Mouse (Mus musculus): ENCODE data around the gene Scpep1.
"Not testable (repeated sequence)": the region's sequence is repeated elsewhere in the genome, so short reads cannot be mapped to it uniquely, and the experiment has no call there.

The Scpep1 gene

DNA sequence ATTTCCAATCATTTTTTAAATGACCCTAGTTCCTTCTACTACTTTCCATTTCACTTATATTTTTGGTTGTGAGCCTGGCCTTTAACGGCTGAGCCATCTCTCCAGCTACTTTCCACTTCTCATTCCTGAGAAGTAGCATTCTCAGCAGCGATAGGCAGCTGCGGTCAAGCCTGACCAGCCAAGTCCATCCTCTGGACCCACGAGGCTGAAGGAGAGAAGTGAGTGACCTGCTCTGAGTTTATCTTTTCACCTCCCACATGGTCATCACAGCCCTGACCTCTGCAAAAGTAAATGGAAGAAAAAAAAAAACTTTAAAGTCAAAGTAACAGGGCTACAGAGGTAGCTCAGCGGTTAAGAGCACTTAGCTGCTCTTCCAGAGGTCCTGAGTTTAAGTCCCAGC is 28.7 kb downstream of the Scpep1 start:
- in situ Hi-C loops (cut with MboI, MseI) = no loop called here

DNA sequence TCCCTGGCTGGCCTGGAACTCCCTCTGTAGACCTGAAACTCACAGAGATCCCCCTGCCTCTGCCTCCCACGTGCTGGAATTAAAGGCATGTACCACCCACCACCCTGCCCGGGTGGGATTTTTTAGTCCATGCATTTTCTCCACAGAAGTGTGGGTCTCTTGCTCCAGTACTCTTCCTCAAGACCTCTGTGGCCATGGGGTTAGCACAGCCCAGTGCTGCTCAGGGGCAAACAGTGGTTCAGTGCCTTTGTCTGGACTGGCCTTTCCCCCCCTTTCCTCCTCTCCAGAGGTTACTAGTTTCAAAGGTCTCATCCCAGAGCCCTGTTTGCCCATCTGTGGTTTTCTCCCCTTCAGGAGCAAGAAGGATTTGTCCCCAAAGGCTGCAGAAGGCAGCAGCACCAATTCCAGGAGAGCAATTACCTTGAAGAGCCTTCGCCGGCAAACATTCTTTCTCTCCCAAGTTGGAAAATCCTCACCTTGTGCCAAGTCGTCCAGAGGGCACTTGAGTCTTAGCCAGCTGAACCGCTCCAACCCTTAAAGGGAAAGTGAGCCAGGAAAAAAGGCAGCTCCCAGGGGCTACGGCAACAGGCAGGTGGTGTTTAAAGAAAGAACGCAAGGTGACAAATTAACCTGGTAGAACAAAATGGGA is 45.8 kb downstream of the Scpep1 start:
- in situ Hi-C loops (cut with MboI, MseI) = no loop called here

DNA sequence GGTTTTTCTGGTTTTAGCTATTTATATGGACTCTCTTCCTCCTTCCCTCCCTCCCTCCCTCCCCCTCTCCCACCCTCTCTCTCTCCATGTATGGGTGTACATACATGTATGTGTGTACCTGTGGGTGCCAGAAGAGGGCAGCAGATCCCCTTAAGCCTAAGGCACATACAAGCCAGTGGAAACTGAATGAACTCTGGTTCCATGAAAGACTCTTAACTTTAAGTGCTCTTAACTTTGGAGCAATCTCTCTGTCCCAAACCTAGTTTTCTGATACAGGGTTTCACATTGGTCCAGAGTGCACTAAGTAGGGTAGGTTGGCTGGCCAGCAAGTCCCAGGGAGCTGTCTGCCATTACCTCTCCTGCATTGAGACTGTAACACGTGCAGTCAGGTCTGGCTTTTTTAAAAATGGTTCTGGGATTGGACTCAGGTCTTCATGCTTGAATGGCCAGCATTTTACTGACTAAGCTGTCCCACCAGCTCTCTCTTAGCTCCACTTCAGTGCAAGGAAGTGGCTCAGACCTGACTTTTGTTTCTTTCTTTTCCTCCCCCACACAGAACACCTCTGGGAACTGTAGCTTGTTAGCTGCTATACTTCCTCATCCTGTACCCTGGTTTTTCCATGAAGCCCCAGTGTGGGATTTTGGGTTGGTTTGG is 46.6 kb downstream of the Scpep1 start:
- in situ Hi-C loops (cut with MboI, MseI) = no loop called here

DNA sequence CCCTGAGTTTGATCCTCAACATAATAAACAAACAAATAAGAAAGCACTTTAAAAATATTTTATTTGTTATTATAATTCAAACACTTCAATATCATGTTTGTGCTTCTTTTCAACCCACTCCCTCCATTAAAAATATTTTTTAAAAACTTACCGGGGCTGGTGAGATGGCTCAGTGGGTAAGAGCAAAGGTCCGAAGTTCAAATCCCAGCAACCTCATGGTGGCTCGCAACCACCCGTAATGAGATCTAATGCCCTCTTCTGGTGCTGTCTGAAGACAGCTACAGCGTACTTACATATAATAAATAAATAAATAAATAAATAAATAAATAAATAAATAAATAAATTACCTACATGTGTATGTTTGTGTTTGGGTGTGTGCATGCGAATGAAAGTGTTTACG is 47.4 kb downstream of the Scpep1 start:
- in situ Hi-C loops (cut with MboI, MseI) = no loop called here

DNA sequence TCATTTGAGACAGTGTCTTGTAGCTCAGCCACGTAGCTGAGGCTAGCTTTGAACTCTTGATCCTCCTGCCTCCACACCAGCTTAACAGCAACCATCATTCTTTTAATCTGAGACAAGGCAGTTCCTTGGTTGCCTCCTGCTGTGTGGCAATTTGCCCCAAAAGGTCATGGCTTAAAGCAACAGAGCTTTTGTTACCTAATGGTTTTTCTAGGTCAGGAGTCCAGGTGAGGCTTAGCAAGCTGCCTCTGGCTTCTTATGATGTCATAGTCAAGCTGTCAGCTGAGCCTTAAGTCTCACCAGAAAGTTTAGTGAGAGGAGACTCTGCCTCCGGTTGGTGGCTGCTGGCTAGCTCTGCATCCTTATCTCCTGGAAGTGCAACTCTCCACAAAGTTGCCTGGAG is 49.6 kb downstream of the Scpep1 start:
- in situ Hi-C loops (cut with MboI, MseI) = no loop called here

DNA sequence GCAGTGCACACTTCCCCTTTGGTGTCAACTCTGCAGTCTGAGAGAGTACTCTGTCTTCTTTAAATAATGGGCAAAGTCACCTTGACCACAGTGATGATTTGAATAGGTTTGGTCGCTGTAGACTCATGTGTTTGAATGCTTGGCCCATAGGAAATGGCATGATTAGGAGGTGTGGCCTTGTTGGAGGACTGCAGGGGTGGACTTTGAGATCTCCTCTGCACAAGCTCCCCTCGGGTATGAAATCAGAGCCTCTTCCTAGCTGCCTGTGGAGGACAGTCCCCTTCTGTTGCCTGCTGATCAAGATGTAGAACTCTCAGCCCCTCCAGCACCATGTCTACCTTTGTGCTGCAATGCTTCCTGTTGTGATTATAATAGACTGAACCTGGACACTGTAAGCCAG is 51.2 kb downstream of the Scpep1 start:
- in situ Hi-C loops (cut with MboI, MseI) = no loop called here

DNA sequence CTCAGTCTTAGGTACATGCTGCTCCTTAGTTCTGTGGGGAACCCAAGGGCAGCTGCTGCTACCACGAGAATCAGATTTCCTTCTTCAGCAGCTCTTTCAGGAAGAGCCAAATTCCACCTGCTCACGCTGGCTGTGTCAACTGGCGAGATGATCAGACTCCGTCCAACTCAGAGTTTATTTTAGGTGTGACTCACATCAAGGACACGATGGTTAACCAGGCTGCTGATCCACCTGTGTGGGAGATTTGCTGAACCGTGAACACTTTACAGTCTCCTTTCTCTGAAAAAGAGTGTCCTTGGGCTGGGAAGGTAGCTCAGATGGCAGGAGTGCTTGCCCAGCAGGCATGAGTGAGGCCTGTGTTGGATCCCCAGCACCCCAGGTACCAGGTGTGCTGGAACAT is 52.5 kb downstream of the Scpep1 start:
- in situ Hi-C loops (cut with MboI, MseI) = no loop called here

DNA sequence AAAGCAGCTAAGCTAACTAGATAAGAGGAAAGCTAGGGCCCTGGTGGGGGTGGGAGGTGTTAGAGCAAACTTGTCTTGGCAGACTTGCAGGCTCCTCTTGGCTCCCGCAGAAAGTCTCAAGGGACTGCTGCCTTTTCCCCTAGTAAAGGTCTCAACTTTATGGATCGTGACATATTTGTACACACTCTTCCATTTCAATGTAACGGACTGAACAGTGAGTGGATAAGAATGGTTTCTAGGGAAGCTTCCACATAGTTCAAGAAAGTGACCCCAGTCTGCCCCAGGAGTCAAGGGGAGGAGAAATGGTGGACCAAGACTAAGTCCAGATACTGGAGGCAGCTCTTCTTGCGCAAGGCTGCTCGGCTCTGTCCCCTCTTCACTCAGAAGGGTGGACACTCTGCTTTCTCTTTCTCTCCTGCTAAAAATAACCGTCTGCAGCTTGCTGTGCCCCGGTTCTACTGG is 53.9 kb downstream of the Scpep1 start:
- in situ Hi-C loops (cut with MboI, MseI) = no loop called here

DNA sequence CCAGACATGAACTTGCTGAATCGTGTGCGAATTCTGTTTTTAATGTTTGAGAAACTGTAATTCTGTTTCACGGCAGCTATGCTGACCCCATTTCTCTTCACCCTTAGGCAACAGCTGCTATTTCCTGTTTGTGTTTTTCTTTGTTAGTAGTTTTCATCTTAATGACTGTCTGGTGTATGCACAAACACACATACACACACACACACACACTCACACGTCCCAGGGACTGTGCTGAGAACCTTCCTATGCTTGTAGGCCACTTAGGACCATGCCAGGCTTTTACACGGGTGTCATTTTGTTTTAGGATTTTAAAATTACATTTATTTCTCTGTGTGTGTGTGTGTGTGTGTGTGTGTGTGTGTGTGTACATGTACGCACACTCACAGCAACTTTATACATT is 55.7 kb downstream of the Scpep1 start:
- in situ Hi-C loops (cut with MboI, MseI) = no loop called here

DNA sequence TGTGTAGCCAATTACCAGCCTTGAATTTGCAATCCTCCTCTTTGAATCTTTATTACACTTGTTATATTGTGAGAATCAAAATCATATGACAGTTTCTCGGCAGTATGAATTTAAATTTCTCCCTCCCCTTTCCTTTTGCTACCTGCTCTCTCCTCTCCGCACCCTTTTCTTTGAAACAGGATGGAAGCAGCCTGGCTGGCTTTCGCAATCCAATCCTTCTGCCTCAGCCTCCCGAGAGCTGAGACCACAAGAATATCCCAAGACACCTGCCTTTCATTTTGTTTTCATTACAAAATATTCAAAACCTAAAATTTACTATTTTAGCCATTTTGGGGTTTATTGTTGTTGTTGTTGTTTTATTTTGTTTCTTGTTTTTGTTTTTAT is 56.9 kb downstream of the Scpep1 start:
- in situ Hi-C loops (cut with MboI, MseI) = no loop called here

DNA sequence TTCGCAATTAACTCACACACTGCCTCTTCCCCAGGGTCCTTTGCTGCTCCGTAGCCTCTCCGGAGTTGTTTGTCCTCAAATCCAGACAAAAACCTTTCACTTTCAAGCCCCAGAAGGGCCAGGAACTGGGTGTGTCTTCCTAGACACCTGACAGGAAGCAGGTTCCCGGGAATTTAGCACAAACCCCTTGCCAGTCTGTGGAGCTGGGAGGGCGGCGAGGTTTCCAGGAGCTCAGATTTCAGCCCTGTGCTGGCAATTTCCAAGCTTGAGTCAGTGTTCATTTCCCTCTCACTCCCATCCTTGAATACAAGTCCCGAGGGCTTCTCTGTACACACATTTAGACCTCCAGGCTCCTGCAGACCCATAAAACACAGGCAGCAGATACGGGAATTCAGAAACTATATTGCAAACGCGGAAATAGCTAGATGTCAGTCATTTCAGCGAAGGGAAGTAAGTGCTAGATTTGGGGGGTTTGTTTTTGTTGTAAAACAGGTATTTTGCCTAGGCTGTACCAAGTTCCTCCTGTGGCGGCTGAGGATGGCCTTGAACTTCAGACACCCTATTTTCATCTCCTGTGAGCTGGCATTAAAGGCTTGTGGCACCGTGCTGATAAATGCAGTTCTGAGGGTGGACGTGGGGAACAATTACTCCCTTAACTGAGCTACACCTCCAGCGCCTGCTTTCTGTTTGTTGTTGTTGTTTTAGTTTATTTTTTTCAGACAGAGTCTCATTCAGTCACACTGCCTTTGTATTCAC is 57.5 kb downstream of the Scpep1 start:
- in situ Hi-C loops (cut with MboI, MseI) = no loop called here

DNA sequence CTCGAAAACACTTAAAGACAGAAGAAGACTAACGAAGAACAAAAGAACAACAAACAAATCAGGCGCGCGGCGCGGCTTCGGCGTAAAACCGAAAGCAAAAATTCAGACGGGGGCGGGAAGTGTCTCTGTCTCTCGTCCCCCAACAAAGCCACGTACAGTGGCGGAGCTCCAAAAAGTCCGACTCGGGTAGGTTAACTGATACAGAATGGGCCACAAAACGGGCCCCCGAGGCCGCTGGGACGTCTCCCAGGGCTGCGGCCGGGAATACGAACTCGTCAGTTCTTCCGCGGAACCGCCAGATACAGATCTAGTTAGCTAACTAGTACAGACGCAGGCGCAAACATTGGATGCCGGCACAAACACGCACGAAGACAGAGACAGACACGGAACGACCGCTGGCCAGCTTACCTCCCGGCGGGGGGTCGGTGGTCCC is 59.4 kb downstream of the Scpep1 start:
- in situ Hi-C loops (cut with MboI, MseI) = not testable (repeated sequence)

DNA sequence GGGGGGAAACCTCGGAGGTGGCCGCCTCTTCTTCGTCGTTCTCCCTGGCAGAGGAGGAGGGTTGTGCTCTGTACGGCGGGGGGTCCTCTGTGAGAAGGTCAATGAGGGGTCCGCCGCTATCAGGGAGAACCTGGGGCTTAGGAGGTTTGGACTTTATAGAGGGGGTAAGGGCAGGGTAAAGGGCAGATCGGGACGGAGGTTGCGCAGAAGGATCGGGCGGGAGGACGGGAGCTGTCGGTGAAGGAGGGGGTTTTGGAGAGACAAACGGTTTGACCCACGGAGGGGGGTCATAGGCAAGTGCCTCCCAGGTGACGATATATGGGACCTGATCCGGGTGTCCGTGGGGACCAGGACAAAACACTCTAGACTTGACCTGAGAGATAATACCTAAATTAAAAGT is 60.0 kb downstream of the Scpep1 start:
- in situ Hi-C loops (cut with MboI, MseI) = not testable (repeated sequence)

DNA sequence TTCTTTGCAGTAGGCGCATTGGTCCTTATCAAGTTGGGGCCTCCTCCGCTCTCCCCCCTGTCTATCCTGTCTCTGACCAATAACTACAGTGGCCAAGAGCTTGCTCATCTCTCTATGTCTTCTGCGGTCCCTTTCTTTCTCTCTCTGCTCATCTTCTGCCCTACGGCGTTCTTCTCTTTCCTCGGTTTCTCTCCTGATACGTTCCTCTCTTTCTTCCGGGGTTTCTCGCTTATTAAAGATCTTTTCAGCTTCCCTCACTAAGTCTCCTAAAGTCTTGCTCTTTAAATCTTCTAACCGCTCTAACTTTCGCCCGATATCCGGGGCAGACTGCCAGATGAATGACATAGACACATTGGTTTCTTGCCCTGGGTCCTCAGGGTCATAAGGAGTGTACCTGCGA is 61.0 kb downstream of the Scpep1 start:
- in situ Hi-C loops (cut with MboI, MseI) = not testable (repeated sequence)

DNA sequence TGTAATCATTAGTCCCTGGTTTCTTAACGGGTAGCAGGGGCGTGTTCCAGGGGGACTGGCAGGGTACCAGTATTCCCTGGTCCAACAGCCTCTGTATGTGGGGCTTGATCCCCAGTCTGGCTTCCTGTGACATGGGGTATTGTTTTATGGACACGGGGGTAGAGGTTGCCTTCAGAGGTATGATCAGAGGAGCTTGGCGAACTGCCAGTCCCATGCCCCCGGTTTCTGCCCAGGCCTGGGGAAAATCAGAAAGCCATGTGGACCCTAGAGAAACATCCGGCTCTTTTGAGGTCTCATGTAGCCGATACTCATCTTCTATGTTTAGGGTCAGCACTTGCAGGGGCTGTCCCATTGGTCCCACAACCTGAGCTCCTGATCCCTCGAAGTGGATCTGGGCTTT is 61.8 kb downstream of the Scpep1 start:
- in situ Hi-C loops (cut with MboI, MseI) = not testable (repeated sequence)

DNA sequence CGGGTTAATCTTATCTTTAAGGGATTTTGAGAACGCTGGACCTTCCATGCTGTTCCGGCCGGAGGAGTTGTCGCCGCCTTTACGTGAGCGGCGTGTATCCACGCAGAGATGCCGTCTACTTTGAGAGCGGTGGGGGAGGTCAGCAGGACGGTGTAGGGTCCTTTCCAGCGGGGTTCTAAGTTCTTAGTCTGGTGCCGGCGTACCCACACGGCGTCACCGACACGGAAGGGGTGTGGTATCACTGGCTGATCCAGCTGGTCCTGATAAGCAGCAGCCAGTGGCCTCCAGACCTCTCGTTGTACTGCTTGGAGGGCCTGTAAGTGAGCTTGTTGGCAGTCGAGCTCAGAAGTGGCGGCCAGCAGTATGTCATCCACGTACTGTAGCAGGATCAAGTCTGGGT is 62.5 kb downstream of the Scpep1 start:
- in situ Hi-C loops (cut with MboI, MseI) = not testable (repeated sequence)

DNA sequence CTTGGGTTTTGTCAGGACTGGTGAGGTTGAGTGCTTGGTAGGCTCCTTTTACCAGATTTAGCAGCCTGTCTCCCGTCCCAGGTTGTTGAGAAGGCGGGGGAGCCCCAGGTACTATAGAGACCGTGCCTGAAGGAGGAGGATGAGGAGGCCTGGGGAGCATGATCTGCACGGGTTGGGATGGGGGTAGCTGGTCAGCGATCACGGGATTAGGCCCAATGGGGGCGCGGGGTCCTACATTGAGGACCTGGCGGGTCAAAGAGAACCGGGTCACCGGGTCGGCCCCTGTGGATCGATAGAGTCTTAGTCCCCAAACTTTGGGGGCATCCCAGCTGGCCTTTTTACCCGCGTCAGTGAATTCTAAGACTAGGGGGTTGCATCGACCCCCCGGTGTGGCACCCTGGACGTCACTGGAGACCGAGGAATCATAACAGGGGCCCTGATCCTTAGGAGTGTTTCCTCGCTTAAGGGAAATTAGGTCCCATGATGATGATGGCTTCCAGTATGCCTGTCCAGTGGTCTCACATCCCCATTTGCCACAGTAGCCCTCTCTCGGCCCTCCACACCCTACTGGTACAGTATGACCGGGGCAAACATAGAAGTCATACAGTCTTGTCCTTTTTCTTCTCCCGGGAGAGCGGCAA is 63.2 kb downstream of the Scpep1 start:
- in situ Hi-C loops (cut with MboI, MseI) = not testable (repeated sequence)

DNA sequence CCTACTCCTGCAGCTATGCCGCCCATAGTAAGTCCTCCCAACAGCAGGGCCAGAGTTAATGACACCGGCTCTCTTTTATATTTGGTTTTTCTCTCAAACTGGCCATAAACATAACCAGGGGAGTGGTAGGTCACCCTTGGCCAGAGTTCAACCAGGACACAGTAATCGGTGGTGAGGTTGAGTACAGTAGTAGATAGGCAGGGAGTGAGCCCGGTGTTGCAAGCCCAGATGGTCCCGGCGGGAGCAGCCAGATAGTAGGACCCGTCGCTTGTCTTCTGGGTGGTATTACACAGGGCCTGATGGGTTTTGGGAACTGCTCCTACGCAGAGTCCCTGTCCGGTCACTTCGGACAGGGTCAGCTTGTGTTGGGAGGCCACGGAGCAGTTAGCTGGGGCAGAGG is 63.8 kb downstream of the Scpep1 start:
- in situ Hi-C loops (cut with MboI, MseI) = not testable (repeated sequence)

DNA sequence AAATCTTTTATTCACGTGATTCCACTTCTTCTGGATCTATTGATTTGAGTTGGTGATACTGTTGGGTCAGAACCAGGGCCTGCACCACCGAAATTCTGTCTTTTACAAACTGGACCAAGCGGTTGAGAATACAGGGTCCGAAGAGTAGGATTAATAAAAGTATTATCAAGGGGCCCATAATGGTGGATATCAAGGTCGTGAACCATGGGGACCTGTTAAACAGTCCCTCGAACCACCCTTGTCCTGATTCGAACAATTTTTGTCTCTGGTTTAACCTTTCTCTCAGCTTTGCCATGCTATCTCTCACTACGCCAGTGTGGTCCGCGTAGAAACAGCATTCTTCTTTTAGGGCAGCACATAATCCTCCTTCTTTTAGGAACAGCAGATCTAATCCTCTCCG is 64.4 kb downstream of the Scpep1 start:
- in situ Hi-C loops (cut with MboI, MseI) = not testable (repeated sequence)

DNA sequence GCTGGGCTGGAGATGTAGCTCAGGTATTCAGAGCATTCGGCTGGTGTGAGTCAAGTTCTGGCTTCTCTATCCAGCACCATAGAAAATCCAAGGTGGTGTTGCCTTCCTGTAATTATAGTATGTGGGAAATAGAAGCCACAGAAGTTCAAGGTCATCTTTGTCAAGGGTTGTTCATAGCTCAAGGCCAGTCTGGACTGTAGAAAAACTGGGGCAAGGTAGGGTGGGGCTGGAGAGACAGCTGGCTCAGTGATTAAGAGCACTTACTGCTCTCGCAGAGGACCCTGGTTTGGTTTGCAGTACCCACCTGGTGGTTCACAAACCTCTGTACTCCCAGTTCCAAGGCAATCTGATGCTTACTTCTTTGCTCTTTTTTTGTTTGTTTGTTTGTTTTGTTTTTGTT is 66.3 kb downstream of the Scpep1 start:
- in situ Hi-C loops (cut with MboI, MseI) = no loop called here

DNA sequence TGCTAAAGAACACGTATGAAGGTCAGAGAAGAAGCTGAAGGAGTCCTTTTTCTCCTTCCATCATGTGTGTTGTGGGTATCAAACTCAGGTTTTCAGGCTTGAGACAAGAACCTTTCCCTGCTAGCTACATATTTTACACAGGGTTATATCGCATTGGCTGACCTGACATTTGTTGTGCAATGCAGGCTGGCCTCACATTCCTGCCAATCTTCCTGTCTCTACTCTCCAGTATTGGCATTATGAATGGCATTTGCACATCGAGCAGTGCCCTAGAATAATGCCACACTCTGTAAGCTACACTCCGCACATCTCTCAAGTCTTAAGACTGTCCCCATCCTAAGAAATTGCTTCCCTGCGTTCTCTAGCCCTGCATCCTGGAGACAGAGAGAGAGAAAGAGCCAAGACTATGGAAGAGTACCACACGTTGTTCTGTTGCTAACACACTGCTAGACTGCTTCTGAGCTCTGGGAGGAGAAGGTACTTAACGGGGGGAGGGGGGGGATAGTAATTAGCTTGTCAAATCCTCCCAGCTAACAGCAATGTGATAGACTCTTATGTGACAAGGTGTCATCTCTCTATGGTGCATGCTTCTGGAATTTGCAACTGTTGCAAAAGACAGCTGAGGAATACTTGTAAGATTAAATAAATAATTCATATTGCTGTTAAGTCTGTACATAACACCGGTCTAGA is 70.7 kb downstream of the Scpep1 start:
- in situ Hi-C loops (cut with MboI, MseI) = no loop called here

DNA sequence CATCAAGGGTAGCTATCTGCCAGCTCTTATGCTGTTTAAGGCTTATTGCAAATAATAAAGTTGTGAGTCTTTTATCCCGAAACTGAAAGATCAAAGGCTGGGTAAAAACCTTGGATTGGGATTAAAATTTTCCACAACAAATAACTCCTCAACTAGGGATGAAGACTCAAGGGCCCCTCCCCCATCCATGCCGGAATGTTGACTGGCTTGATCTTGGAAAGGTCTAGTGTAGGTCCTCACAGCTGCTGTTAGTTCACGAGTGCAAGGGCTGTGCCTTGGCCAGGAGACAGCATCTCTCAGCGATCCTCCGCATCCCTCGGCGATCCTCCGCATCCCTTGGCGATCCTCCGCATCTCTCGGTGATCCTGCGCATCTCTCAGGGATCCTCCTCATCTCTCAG is 77.3 kb downstream of the Scpep1 start:
- in situ Hi-C loops (cut with MboI, MseI) = no loop called here
